Mouse (Mus musculus): ENCODE data around the gene Ndufs7. TPM values are rescaled to one million over a fixed set of nuclear protein-coding genes. Genes with fewer than 3 reads are reported as not detected.
A peak's percentile ranks its signal among the peaks of the same experiment; 100 is the strongest.

Ndufs7 gene
- total and polyA plus RNA-seq, 2 experiments from 2014 or later: 838 to 1,203 TPM

GRCm38 (mm10) chr10:80227877-80228775 lies 20.8 kb upstream of the Ndufs7 start:
- H3K27me3 ChIP-seq (ENCODE audit: control insufficient read depth, insufficient read depth, low read length): no peaks in the 10 kb centered on the region
- peak overlapping the region; percentile 90 for H3K4me3 ChIP-seq (ENCODE audit: low read depth, low read length)
- no peak for ATAC-seq (ENCODE audit: insufficient read depth, low read depth)
- DNase-seq (ENCODE audit: low spot score): no peak
- no peaks in the 10 kb centered on the region for H3K9me3 ChIP-seq (replicated peaks; ENCODE audit: control insufficient read depth, low read length)
- peak overlapping the region; percentile 22; the same call in 1 of the 2 replicates for H3K27ac ChIP-seq (ENCODE audit: low read depth)
- H3K9ac ChIP-seq (replicated peaks; ENCODE audit: low read depth, low read length): 0 out of 2 replicates have a peak overlapping the region, but pooled peaks have one; percentile 91
- 26% methylated on average over 15 of the region's 15 CpGs for WGBS
- H3K36me3 ChIP-seq (replicated peaks; ENCODE audit: control insufficient read depth, insufficient read depth, low read length): peaks cover 43% of the 10 kb centered on the region
- no peak for TF ChIP-seq CTCF (IDR thresholded peaks at IDR 0.05; ENCODE audit: low read depth)
- no peak for TF ChIP-seq EP300 (IDR thresholded peaks at IDR 0.05; ENCODE audit: low read depth)
- H3K4me1 ChIP-seq (ENCODE audit: control insufficient read depth, insufficient read depth): peaks cover 21% of the 10 kb centered on the region
- H3K4me2 ChIP-seq (ENCODE audit: low read depth, low read length): peak overlapping the region; percentile 97

DNA sequence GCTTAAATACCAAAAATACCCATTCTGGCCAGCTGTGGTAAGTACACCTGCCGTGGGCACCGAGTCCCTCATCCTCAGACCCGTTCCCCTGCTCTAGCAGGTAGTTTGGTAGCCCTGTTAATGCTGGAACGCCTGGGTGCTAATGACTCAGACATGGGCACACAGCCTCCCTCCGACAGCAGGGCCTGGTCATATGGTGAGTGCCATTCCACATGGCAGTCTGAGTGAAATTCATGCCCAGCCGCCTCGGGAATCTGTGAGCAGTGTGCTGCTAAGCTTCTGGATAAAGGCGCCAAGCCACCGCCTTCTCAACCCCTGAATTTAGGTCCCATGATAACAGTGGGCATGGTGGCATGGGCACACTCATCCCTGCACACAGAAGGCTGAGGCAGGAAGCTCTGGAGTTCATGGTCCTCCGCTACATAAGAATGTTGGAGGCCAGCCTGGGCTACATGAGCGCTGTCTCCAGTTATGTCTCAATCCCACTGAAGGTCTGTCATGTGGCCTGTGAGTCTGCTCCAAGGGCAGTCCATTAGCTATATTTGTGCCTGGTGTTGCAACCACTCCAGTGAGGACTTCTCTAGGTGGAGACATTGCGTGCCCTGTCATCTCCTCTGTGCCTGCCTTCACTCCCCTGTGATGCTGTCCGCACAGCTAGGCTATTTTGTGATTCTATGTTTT lies 12.6 kb upstream of the Ndufs7 start:
- WGBS: 93% methylated on average over 13 of the region's 13 CpGs
- no peaks in the 10 kb centered on the region for H3K27me3 ChIP-seq (ENCODE audit: control insufficient read depth, insufficient read depth, low read length)
- DNase-seq (ENCODE audit: low spot score): no peak
- H3K4me3 ChIP-seq (ENCODE audit: low read depth, low read length): no peak overlapping the region
- ATAC-seq (ENCODE audit: insufficient read depth, low read depth): no peak
- TF ChIP-seq EP300 (IDR thresholded peaks at IDR 0.05; ENCODE audit: low read depth): no peak
- no peak for TF ChIP-seq CTCF (IDR thresholded peaks at IDR 0.05; ENCODE audit: low read depth)
- H3K4me1 ChIP-seq (ENCODE audit: control insufficient read depth, insufficient read depth): no peaks in the 10 kb centered on the region
- H3K9me3 ChIP-seq (replicated peaks; ENCODE audit: control insufficient read depth, low read length): no peaks in the 10 kb centered on the region
- peaks cover 98% of the 10 kb centered on the region for H3K36me3 ChIP-seq (replicated peaks; ENCODE audit: control insufficient read depth, insufficient read depth, low read length)
- H3K4me2 ChIP-seq (ENCODE audit: low read depth, low read length): no peak overlapping the region
- no peak overlapping the region for H3K27ac ChIP-seq (ENCODE audit: low read depth)
- H3K9ac ChIP-seq (replicated peaks; ENCODE audit: low read depth, low read length): no peak overlapping the region

GRCm38 (mm10) chr10:80237020-80237419 lies 11.9 kb upstream of the Ndufs7 start:
- H3K36me3 ChIP-seq (replicated peaks; ENCODE audit: control insufficient read depth, insufficient read depth, low read length): peaks cover 97% of the 10 kb centered on the region
- no peak overlapping the region for H3K4me2 ChIP-seq (ENCODE audit: low read depth, low read length)
- peaks cover 4% of the 10 kb centered on the region; the same call in 1 of the 2 replicates for H3K4me1 ChIP-seq (ENCODE audit: control insufficient read depth, insufficient read depth)
- H3K27me3 ChIP-seq (ENCODE audit: control insufficient read depth, insufficient read depth, low read length): no peaks in the 10 kb centered on the region
- H3K4me3 ChIP-seq (ENCODE audit: low read depth, low read length): no peak overlapping the region
- TF ChIP-seq EP300 (IDR thresholded peaks at IDR 0.05; ENCODE audit: low read depth) (no peak), CTCF (IDR thresholded peaks at IDR 0.05; ENCODE audit: low read depth) (no peak)
- ATAC-seq (ENCODE audit: insufficient read depth, low read depth) (no peak), DNase-seq (ENCODE audit: low spot score) (no peak)
- H3K9ac ChIP-seq (replicated peaks; ENCODE audit: low read depth, low read length): no peak overlapping the region
- H3K27ac ChIP-seq (ENCODE audit: low read depth): no peak overlapping the region
- WGBS: 86% methylated on average over 4 of the region's 4 CpGs
- H3K9me3 ChIP-seq (replicated peaks; ENCODE audit: control insufficient read depth, low read length): no peaks in the 10 kb centered on the region

- H3K9me3 ChIP-seq (replicated peaks; ENCODE audit: control insufficient read depth, low read length): no peaks in the 10 kb centered on the region
- no peak overlapping the region for H3K27ac ChIP-seq (ENCODE audit: low read depth)
- DNase-seq (ENCODE audit: low spot score): no peak
- no peak for ATAC-seq (ENCODE audit: insufficient read depth, low read depth)
- no peak overlapping the region for H3K4me2 ChIP-seq (ENCODE audit: low read depth, low read length)
- TF ChIP-seq EP300 (IDR thresholded peaks at IDR 0.05; ENCODE audit: low read depth): no peak
- TF ChIP-seq CTCF (IDR thresholded peaks at IDR 0.05; ENCODE audit: low read depth): no peak
- H3K36me3 ChIP-seq (replicated peaks; ENCODE audit: control insufficient read depth, insufficient read depth, low read length): peaks cover 97% of the 10 kb centered on the region
- peaks cover 5% of the 10 kb centered on the region; the same call in 1 of the 2 replicates for H3K4me1 ChIP-seq (ENCODE audit: control insufficient read depth, insufficient read depth)
- 91% methylated on average over 3 of the region's 3 CpGs for whole genome bisulfite sequencing
- H3K4me3 ChIP-seq (ENCODE audit: low read depth, low read length): no peak overlapping the region
- H3K9ac ChIP-seq (replicated peaks; ENCODE audit: low read depth, low read length): no peak overlapping the region
- no peaks in the 10 kb centered on the region for H3K27me3 ChIP-seq (ENCODE audit: control insufficient read depth, insufficient read depth, low read length)
These were observed 10.6 kb upstream of the Ndufs7 start for GRCm38 (mm10) chr10:80238306-80238705.

- no peak for DNase-seq (ENCODE audit: low spot score)
- ATAC-seq (ENCODE audit: insufficient read depth, low read depth): no peak
- Histone ChIP-seq H3K27me3 (ENCODE audit: control insufficient read depth, insufficient read depth, low read length) (no peaks in the 10 kb centered on the region), H3K9ac (replicated peaks; ENCODE audit: low read depth, low read length) (no peak overlapping the region), H3K4me2 (ENCODE audit: low read depth, low read length) (no peak overlapping the region), H3K36me3 (replicated peaks; ENCODE audit: control insufficient read depth, insufficient read depth, low read length) (peaks cover 95% of the 10 kb centered on the region), H3K4me3 (ENCODE audit: low read depth, low read length) (no peak overlapping the region), H3K9me3 (replicated peaks; ENCODE audit: control insufficient read depth, low read length) (no peaks in the 10 kb centered on the region), H3K4me1 (ENCODE audit: control insufficient read depth, insufficient read depth) (peaks cover 5% of the 10 kb centered on the region; the same call in 1 of the 2 replicates), H3K27ac (ENCODE audit: low read depth) (no peak overlapping the region)
- 74% methylated on average over 6 of the region's 6 CpGs for WGBS
- no peak for TF ChIP-seq EP300 (IDR thresholded peaks at IDR 0.05; ENCODE audit: low read depth)
- no peak for TF ChIP-seq CTCF (IDR thresholded peaks at IDR 0.05; ENCODE audit: low read depth)
These were observed 9.1 kb upstream of the Ndufs7 start for GRCm38 (mm10) chr10:80239791-80240190.

Data from heart, postnatal 0 days (tissue).